1 mouse cellular context compared by ENCODE assay signal in genomic region chr11:61469317-61469917, GRCm38 (mm10).
TF ChIP-seq lines count a peak whose summit lies in the region.

No protein-coding gene starts in this region.

TF ChIP-seq in MEL, 35 proteins besides CTCF, POLR2A, EP300 and RAD21:
- TF ChIP-seq MYB (IDR thresholded peaks at IDR 0.05; ENCODE audit: low read depth, low read length): no peak
- no peak for TF ChIP-seq USF1 (IDR thresholded peaks at IDR 0.05; ENCODE audit: low read depth, low read length)
- no peak for TF ChIP-seq MXI1 (IDR thresholded peaks at IDR 0.05; ENCODE audit: low read depth, low read length)
- no peak for TF ChIP-seq RCOR1 (IDR thresholded peaks at IDR 0.05; ENCODE audit: low read depth, low read length)
- no peak for TF ChIP-seq BHLHE40 (IDR thresholded peaks at IDR 0.05; ENCODE audit: borderline replicate concordance, low read depth, low read length)
- no peak for TF ChIP-seq ELF1 (IDR thresholded peaks at IDR 0.05; ENCODE audit: low read depth, low read length)
- TF ChIP-seq USF2 (IDR thresholded peaks at IDR 0.05; ENCODE audit: borderline replicate concordance in 1 of 2, insufficient read depth in 1 of 2, low read depth in 1 of 2, low read length in 2 of 2): no peak
- TF ChIP-seq TCF12 (IDR thresholded peaks at IDR 0.05; ENCODE audit: low read depth, low read length): no peak
TF ChIP-seq in MEL: peak in this region for 0.
